Mouse (Mus musculus) right cerebral cortex, postnatal 14 days (tissue): ENCODE results near the gene A630023A22Rik.

Experiments
- DNase-seq: peaks from one replicate; pipeline ENCODE4 v3.0.0; 2022

Gene A630023A22Rik

GRCm38 (mm10) chr14:34085731-34086130, 16.8 kb downstream of the A630023A22Rik start, which contains the start of gene Anxa8:
Gene Anxa8, plus strand, starts transcription at chr14:34085981.
- DNase-seq, result no peak

- peak; percentile 80 for DNase-seq
Observed at GRCm38 (mm10) chr14:34080321-34080997, 22.1 kb downstream of the A630023A22Rik start.

- no peak for DNase-seq
Observed at GRCm38 (mm10) chr14:34078293-34078692, 24.3 kb downstream of the A630023A22Rik start.

GRCm38 (mm10) chr14:34077222-34077621, 25.3 kb downstream of the A630023A22Rik start:
- no peak for DNase-seq

- DNase-seq, result no peak
Observed at GRCm38 (mm10) chr14:34075346-34075745, 27.2 kb downstream of the A630023A22Rik start.

GRCm38 (mm10) chr14:34071665-34072064, 30.9 kb downstream of the A630023A22Rik start:
- no peak for DNase-seq

GRCm38 (mm10) chr14:34052516-34052915, 50.0 kb downstream of the A630023A22Rik start, which contains the start of gene Antxrl:
Gene Antxrl, plus strand, starts transcription at chr14:34052707.
- no peak for DNase-seq

- DNase-seq, result no peak
Observed at GRCm38 (mm10) chr14:34050101-34050779, 52.3 kb downstream of the A630023A22Rik start.

- no peak for DNase-seq
Observed at GRCm38 (mm10) chr14:34043341-34043740, 59.2 kb downstream of the A630023A22Rik start.

- no peak for DNase-seq
Observed at GRCm38 (mm10) chr14:34041241-34041640, 61.3 kb downstream of the A630023A22Rik start.

GRCm38 (mm10) chr14:34033841-34034610, 68.5 kb downstream of the A630023A22Rik start:
- DNase-seq, result no peak

GRCm38 (mm10) chr14:34026710-34027109, 75.8 kb downstream of the A630023A22Rik start:
- no peak for DNase-seq

GRCm38 (mm10) chr14:34016938-34017337, 85.6 kb downstream of the A630023A22Rik start:
- DNase-seq, result no peak

GRCm38 (mm10) chr14:34016381-34016780, 86.2 kb downstream of the A630023A22Rik start, which contains the start of gene Gm5460:
Gene Gm5460, plus strand, starts transcription at chr14:34016758.
- DNase-seq, result no peak

GRCm38 (mm10) chr14:34015063-34015462, 87.5 kb downstream of the A630023A22Rik start, which contains the start of gene Gm30083:
Gene Gm30083, minus strand, starts transcription at chr14:34015182.
- DNase-seq, result no peak

GRCm38 (mm10) chr14:34002358-34002757, 100.2 kb downstream of the A630023A22Rik start:
- DNase-seq, result no peak

- DNase-seq, result no peak
Observed at GRCm38 (mm10) chr14:34001445-34001844, 101.1 kb downstream of the A630023A22Rik start.
